Mouse (Mus musculus) forebrain, embryonic 13.5 days (tissue): ENCODE measurements around the gene Rbbp8nl. TPM values are rescaled to one million over a fixed set of nuclear protein-coding genes. Genes with fewer than 3 reads are reported as not detected.
A peak's percentile ranks its signal among the peaks of the same experiment; 100 is the strongest.

Experiments used
- ATAC-seq: fragments of 200-750 bp; cut with Nextera tagmentation; 2 replicates; pipeline ENCODE4 v1.8.0; 2017
- H3K27ac ChIP-seq: fragments of 300-500 bp; sonication (generic); 2 replicates; pipeline ENCODE4 v1.5.1; 2015; ENCODE audit warnings: inconsistent platforms, mild to moderate bottlenecking, moderate library complexity
- H3K27me3 ChIP-seq: fragments of 300-500 bp; sonication (generic); 2 replicates; pipeline ENCODE4 v1.6.1; 2015; ENCODE audit warnings: mild to moderate bottlenecking, inconsistent platforms
- H3K36me3 ChIP-seq: fragments of 300-500 bp; sonication (generic); 2 replicates; pipeline ENCODE4 v1.6.1; 2015; ENCODE audit warnings: mild to moderate bottlenecking, inconsistent platforms; ENCODE audit not compliant: poor library complexity, severe bottlenecking
- H3K4me1 ChIP-seq: fragments of 300-500 bp; sonication (generic); 2 replicates; pipeline ENCODE4 v1.6.1; 2015; ENCODE audit warnings: inconsistent platforms
- H3K4me2 ChIP-seq: fragments of 300-500 bp; sonication (generic); 2 replicates; pipeline ENCODE4 v1.6.1; 2015; ENCODE audit warnings: inconsistent platforms, mild to moderate bottlenecking, moderate library complexity
- H3K4me3 ChIP-seq: fragments of 300-500 bp; sonication (generic); 2 replicates; pipeline ENCODE4 v1.5.1; 2015; ENCODE audit warnings: mild to moderate bottlenecking, inconsistent platforms
- H3K9ac ChIP-seq: fragments of 300-500 bp; sonication (generic); 2 replicates; pipeline ENCODE4 v1.6.1; 2015; ENCODE audit warnings: mild to moderate bottlenecking, inconsistent platforms
- H3K9me3 ChIP-seq: fragments of 300-500 bp; sonication (generic); replicated peaks from 2 replicates; pipeline ENCODE4 v1.6.1; 2016; ENCODE audit warnings: inconsistent platforms
- WGBS: fragments of 180-500 bp; shearing (Covaris S2); methylation state at CpG from one replicate; pipeline ENCODE4 v1.1.7; 2015; 5-methylcytosine and 5-hydroxymethylcytosine counted together
- polyA plus RNA-seq: library from polyadenylated mRNA; unstranded; fragments of >200 nt; fragmentation: Nextera tagmentation; extraction: Ambion mirVana; gene quantifications from 2 replicates; pipeline ENCODE4 v1.2.1, GENCODE M21; 2015

Rbbp8nl gene
- polyA plus RNA-seq, 1 experiment from 2014 or later = not detected

DNA sequence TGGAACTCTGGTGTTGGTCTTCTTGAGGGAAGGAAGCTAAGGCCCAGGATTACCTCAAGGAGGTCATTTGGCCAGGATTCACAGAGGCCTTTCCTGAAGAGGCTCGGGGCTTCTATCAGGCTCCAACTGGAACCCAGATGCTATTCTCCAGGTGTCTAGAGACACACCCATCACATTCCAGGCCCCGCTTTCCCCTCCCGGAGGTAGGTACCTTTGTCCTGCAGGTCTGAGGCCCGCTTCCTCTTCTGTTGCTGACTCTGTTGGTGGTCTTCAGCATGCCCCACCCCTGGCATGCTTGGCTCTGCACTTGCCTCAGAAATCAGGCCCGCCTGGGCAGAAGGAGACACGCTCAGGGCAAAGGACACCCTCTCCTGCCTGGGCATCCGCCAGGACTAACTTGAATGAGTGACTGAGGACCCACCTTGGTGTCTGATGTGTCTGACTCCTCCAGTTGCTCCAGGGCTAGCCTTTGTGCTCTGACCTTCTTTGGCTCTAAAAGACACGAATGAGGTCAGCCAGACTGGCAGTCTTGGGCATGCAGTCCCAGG is 11.8 kb downstream of the Rbbp8nl start:
- Histone ChIP-seq H3K4me3 (no peak overlapping the region), H3K27me3 (0 out of 2 replicates have a peak, but pooled peaks cover 10% of the 10 kb centered on the region), H3K27ac (no peak overlapping the region), H3K4me2 (no peak overlapping the region), H3K36me3 (no peaks in the 10 kb centered on the region), H3K9me3 (no peaks in the 10 kb centered on the region), H3K4me1 (peaks cover 9% of the 10 kb centered on the region), H3K9ac (no peak overlapping the region)
- WGBS = 64% methylated on average over 8 of the region's 8 CpGs
- no peak for ATAC-seq

DNA sequence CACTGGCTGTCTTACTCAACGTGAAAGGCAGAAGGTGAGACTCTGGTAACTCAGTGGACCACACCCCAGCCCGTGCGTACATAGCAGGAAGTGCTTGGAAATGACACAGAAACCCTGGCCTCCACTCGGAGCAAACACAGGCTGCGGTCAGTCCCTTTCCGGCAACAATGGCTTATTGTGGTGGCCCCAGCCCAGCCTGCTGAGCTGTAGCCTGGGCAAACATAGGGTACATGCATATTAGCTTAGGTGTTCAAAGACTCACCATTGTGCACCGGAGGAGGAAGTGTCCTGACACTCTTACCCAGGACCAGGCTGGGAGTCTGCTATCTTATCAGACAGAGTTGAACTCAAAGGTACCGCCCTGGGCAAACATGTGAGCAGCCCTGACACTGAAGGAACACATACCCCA is 12.8 kb downstream of the Rbbp8nl start:
- 79% methylated on average over 8 of the region's 8 CpGs for WGBS
- Histone ChIP-seq H3K9me3 (no peaks in the 10 kb centered on the region), H3K27ac (no peak overlapping the region), H3K4me1 (peaks cover 19% of the 10 kb centered on the region), H3K4me2 (no peak overlapping the region), H3K36me3 (no peaks in the 10 kb centered on the region), H3K27me3 (0 out of 2 replicates have a peak, but pooled peaks cover 10% of the 10 kb centered on the region), H3K4me3 (no peak overlapping the region), H3K9ac (no peak overlapping the region)
- no peak for ATAC-seq

DNA sequence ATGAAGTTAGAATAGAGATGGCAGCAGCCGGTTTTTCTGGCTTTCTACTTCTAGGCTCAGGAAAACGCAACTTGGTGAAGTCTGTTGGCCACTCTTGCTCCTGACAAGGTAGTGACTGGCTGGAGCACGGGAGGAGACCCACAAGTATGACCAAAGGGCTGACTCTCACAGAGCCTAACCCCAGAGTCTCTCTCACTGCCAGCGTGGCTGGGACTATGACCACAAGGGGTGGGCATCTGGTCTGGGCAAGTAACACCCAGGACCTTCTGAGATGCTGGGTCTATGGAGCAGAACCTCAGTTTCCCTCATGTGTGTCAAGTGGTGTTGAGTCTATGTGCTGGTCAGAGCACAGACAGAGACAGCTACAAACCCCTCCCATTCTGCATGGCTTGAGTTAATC is 13.3 kb downstream of the Rbbp8nl start:
- no peak overlapping the region for H3K4me3 ChIP-seq
- H3K4me2 ChIP-seq = no peak overlapping the region
- WGBS = 68% methylated on average over 4 of the region's 4 CpGs
- no peaks in the 10 kb centered on the region for H3K36me3 ChIP-seq
- peaks cover 24% of the 10 kb centered on the region for H3K4me1 ChIP-seq
- H3K27ac ChIP-seq = no peak overlapping the region
- ATAC-seq = no peak
- H3K9me3 ChIP-seq = no peaks in the 10 kb centered on the region
- H3K27me3 ChIP-seq = 0 out of 2 replicates have a peak, but pooled peaks cover 10% of the 10 kb centered on the region
- H3K9ac ChIP-seq = no peak overlapping the region

DNA sequence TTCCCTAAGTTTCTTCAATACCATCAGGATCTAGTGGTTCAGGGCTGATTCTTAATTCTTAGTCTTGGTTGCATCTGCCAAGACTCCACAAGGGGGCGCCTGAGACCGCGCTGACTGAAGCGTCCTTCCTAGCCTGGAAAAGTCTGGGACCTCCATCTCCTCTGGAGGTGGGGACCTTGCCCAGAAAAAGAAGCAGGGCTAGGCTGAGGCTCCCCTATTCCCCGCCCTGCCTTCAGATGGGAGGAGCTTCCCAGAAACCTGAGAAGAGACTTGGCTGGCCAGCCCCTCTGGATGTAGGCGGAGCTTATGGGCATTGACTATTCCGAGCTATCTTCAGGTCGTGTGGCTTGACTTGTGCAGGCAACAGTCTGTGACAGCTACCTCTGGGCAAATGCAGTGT is 13.8 kb downstream of the Rbbp8nl start:
- Histone ChIP-seq H3K36me3 (no peaks in the 10 kb centered on the region), H3K27ac (no peak overlapping the region), H3K4me2 (0 out of 2 replicates have a peak overlapping the region, but pooled peaks have one; percentile 20), H3K9me3 (no peaks in the 10 kb centered on the region), H3K4me3 (no peak overlapping the region), H3K9ac (no peak overlapping the region), H3K27me3 (0 out of 2 replicates have a peak, but pooled peaks cover 10% of the 10 kb centered on the region), H3K4me1 (peaks cover 29% of the 10 kb centered on the region)
- 0 out of 2 replicates have a peak, but pooled peaks have one; percentile 11 for ATAC-seq
- WGBS = 2% methylated on average over 8 of the region's 8 CpGs

DNA sequence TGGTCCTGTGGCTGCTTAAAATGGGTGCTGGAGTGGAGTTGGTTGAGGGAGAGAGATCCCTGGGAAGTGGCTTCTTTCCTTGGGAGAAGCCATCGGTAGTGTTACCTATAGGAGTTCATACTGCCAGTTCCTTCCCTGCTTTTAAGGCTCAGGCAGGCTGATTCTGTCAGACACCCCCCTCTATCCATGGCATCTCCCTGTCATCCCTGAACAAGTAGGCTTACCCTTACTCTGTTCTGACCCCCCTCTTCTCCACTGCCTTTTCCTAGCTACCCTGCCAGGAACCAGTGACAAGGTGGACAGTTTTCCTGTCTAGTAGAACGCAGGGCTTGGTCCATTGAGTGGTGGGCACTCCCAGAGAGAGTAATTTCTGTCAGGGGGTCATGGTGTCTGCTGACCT is 15.2 kb downstream of the Rbbp8nl start:
- Histone ChIP-seq H3K36me3 (peaks cover 11% of the 10 kb centered on the region; the same call in 1 of the 2 replicates), H3K4me1 (peaks cover 35% of the 10 kb centered on the region), H3K4me2 (no peak overlapping the region), H3K4me3 (no peak overlapping the region), H3K27me3 (0 out of 2 replicates have a peak, but pooled peaks cover 10% of the 10 kb centered on the region), H3K9me3 (no peaks in the 10 kb centered on the region), H3K9ac (no peak overlapping the region), H3K27ac (no peak overlapping the region)
- WGBS = 86% methylated on average over 2 of the region's 2 CpGs
- no peak for ATAC-seq

DNA sequence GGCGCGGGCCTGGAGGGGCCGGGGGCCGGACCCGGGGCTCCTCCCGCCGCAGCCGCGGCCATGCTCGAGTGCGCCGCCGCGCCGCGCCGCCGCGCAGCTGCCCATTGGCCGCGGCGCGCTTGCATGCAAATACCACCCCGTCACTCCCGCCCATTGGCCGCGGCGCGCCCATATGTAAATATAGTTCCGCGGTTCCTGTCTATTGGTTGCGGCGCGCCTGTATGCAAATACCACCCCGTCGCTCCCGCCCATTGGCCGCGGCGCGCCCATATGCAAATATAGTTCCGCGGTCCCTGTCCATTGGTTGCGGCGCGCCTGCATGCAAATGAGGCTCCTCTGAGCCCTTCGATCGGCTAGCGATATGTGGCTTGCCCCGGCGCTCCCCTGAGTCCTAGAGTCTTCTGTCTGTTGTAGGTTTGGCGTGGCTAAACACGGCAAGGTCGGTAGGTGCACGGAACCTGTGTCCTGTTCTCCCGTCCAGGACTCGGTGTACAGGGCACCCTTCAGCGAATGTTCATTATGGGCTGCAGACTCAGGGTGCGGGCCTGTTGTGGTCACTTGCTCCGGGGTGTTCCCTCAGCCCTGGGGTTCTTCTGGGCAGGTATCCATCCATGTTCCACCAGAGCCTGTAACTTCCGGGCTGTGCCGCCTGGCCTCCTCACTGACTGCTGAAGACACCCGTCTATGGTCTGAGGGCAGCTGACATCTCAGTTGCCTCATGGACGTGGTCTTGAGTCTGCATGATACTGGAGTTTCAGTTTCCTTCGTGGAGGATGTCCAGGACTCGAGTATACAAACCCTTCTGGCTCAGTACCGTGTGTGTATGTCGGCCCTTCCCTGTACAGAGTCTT is 16.1 kb downstream of the Rbbp8nl start, which contains the start of gene Cables2:
Gene Cables2 (minus strand): TSS at position 103 of the 851 bp plus-strand sequence.
- H3K27ac ChIP-seq = peak within 1 kb of the TSS; percentile 65

DNA sequence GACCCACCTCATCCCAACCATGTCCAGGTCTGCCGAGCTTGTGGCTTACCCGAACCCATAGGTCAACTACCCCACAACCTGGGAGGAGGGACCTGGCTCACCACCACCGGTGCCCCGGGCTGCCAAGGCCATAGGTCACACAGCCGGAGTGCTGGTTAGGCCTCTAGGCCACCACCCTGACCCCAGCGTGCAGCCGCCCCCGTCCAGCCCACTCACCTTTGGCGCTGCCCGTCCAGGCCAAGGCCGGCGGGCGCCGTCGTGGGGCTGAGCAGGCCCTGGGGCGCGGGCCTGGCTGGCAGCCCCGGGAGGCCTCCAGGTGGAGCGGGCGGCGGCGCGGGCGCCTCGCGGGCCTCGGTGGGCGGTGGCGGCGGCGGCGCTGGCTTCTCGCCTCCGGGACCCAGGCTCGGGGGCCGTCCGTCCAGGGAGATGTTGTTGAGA is 16.8 kb downstream of the Rbbp8nl start:
- Histone ChIP-seq H3K4me3 (peak overlapping the region; percentile 90), H3K4me1 (peaks cover 43% of the 10 kb centered on the region), H3K9me3 (no peaks in the 10 kb centered on the region), H3K4me2 (peak overlapping the region; percentile 98), H3K9ac (peak overlapping the region; percentile 93), H3K27ac (peak overlapping the region; percentile 65), H3K27me3 (0 out of 2 replicates have a peak, but pooled peaks cover 10% of the 10 kb centered on the region), H3K36me3 (peaks cover 18% of the 10 kb centered on the region; the same call in 1 of the 2 replicates)
- under 1% methylated on average over 27 of the region's 37 CpGs for WGBS
- peak; percentile 22 for ATAC-seq

More for the DNA sequence above, 16.1 kb downstream of the Rbbp8nl start, which contains the start of gene Cables2:
- Histone ChIP-seq H3K9ac (peak within 1 kb of the TSS; percentile 93), H3K4me1 (peaks cover 37% of the 10 kb centered on the region), H3K4me3 (peak within 1 kb of the TSS; percentile 90), H3K9me3 (no peaks in the 10 kb centered on the region), H3K36me3 (peaks cover 14% of the 10 kb centered on the region; the same call in 1 of the 2 replicates), H3K27me3 (0 out of 2 replicates have a peak, but pooled peaks cover 10% of the 10 kb centered on the region), H3K4me2 (peak within 1 kb of the TSS; percentile 98)
- 8% methylated on average over 59 of the region's 68 CpGs for WGBS
- peak; percentile 96 for ATAC-seq

DNA sequence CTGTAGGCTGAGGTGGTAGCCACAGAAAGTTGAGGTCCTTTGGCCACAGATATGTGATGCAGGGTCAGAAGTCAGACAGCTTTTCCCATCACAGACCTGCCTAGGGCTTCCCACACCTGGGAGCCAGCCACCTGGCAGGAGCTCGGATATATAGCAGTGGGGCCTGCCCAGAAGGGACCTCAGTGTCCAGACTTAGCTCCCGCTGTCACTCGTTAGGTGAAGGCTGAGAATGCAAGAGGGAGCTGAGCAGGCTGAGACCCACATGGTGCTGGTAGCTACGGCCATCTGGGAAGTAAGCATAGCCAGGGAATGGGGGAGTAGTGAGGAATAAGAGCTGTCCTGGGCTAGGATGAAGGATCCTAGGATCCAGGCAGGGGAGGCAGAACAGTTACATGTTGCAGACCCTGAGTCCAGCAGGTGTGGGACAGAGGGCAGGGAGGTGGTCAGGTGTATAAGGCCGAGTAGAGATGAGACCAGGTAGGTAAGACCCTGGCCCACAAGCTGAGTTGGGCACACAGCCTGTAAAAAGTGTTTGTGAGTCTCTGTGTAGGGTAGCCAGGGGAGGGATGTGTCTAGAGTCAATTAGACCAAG is 17.8 kb downstream of the Rbbp8nl start:
- Histone ChIP-seq H3K36me3 (peaks cover 28% of the 10 kb centered on the region), H3K9me3 (no peaks in the 10 kb centered on the region), H3K9ac (peak overlapping the region; percentile 93), H3K27me3 (0 out of 2 replicates have a peak, but pooled peaks cover 7% of the 10 kb centered on the region), H3K4me3 (peak overlapping the region; percentile 90), H3K4me2 (peak overlapping the region; percentile 98), H3K27ac (no peak overlapping the region), H3K4me1 (peaks cover 43% of the 10 kb centered on the region)
- WGBS = 70% methylated on average over 5 of the region's 5 CpGs
- ATAC-seq = no peak

DNA sequence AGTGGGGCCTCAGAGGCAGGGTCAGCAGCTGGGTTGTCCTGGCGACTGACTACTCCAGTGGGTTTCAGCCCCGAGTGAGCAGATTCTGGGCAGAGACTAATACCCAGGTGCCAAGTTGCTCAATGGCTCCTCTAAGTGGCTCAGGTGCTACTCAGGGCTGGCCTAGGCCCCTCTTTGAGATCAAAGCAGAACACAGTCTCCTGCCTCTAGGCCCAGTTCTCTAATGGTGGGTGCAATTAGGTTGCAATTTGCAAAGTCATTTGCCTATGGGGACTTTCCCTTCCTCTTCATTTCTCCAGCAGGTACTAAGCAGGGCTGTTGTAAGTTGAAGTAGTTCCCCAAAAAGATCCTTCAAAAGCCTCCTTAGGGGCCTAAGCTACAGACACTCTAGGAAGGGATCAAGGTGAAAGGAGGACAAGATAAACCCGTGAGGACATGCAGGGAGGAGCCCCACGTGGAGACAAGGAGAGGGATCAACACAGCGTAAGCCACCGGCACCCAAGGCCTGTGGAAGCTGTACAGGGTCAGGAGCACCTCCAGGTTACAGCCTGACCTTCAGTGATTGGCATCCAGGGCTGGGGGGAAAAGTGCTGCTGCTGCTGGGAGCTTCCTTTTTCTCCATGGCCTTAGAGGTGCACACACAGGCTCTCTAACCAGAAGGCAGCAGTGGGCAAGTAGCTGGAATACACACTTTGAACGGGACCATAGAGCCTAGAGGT is 19.0 kb downstream of the Rbbp8nl start:
- Histone ChIP-seq H3K4me3 (no peak overlapping the region), H3K9ac (peak overlapping the region; percentile 93), H3K27me3 (0 out of 2 replicates have a peak, but pooled peaks cover 7% of the 10 kb centered on the region), H3K4me1 (peaks cover 39% of the 10 kb centered on the region), H3K4me2 (no peak overlapping the region), H3K27ac (no peak overlapping the region), H3K36me3 (peaks cover 40% of the 10 kb centered on the region), H3K9me3 (no peaks in the 10 kb centered on the region)
- 80% methylated on average over 7 of the region's 7 CpGs for WGBS
- no peak for ATAC-seq

DNA sequence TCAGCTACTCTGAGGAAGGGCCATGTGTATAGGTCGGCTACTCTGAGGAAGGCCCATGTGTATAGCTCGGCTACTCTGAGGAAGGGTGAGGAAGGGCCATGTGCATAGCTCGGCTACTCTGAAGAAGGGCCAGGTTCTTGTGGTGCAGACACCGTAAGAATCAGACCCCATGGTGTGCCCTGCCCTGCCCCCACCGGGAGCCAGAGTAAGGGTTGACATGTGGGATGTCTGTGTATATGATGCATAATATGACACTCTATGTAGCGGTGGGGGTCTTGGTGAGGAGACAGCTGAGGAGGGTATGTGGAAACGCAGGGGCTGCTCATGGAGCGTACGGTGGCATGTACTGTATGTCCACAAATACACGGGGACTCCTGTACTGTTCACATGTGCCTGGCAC is 20.4 kb downstream of the Rbbp8nl start:
- 95% methylated on average over 10 of the region's 10 CpGs for WGBS
- H3K27me3 ChIP-seq = 0 out of 2 replicates have a peak, but pooled peaks cover under 1% of the 10 kb centered on the region

DNA sequence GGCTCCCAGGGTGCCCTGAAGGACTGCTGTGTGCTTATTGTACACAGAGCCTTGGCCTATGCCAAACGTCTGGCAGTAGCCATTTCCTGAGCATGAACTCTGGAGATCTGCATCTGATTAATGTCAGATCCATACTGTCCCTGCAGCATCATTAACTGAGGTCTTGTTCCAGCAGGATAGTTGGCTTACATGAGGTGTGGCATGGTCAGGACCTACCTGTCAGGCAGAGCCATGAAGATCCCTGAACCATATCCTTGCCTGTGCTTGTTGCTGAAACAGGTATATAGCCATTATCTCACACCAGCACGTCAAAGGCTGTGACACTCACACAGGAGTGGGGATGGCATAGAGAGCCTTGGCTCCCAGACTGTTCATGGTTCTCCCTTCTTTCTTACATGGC is 21.7 kb downstream of the Rbbp8nl start:
- Histone ChIP-seq H3K4me1 (peaks cover 35% of the 10 kb centered on the region), H3K4me3 (no peak overlapping the region), H3K9me3 (no peaks in the 10 kb centered on the region), H3K9ac (no peak overlapping the region), H3K36me3 (peaks cover 60% of the 10 kb centered on the region), H3K4me2 (no peak overlapping the region), H3K27me3 (no peaks in the 10 kb centered on the region), H3K27ac (no peak overlapping the region)
- WGBS = 68% methylated on average over 2 of the region's 2 CpGs
- ATAC-seq = no peak

More for the DNA sequence above, 20.4 kb downstream of the Rbbp8nl start:
- no peaks in the 10 kb centered on the region for H3K9me3 ChIP-seq
- peaks cover 47% of the 10 kb centered on the region for H3K36me3 ChIP-seq
- peaks cover 39% of the 10 kb centered on the region for H3K4me1 ChIP-seq
- ATAC-seq = no peak
- no peak overlapping the region for H3K27ac ChIP-seq
- no peak overlapping the region for H3K4me2 ChIP-seq
- H3K4me3 ChIP-seq = no peak overlapping the region
- no peak overlapping the region for H3K9ac ChIP-seq
